Comparison of ENCODE assay signal across 8 mouse cellular contexts in genomic region chr11:50210101-50210504, GRCm38 (mm10). TPM values are rescaled to one million over a fixed set of nuclear protein-coding genes. Genes with fewer than 3 reads are reported as not detected.
DNase-seq lines count a peak whose midpoint lies in the region; ATAC-seq and TF ChIP-seq lines count a peak whose summit lies in the region.

No protein-coding gene starts in this region.

- TF ChIP-seq CTCF in cerebellum, adult 2 months (IDR thresholded peaks at IDR 0.05; ENCODE audit: borderline replicate concordance, insufficient read depth, low read depth, low read length): no peak
- no peak for TF ChIP-seq CTCF in forebrain, postnatal 0 days (IDR thresholded peaks at IDR 0.05; ENCODE audit: low read depth)
- no peak for TF ChIP-seq CTCF in thymus, adult 2 months (IDR thresholded peaks at IDR 0.05; ENCODE audit: borderline replicate concordance, control insufficient read depth, extremely low read depth, insufficient read depth, low read length, poor library complexity)

- WGBS in cerebellum, adult 2 months: under 1% methylated on average over 24 of the region's 24 CpGs
- under 1% methylated on average over 24 of the region's 24 CpGs for WGBS in forebrain, postnatal 0 days
- WGBS in lung, embryonic 16.5 days: under 1% methylated on average over 22 of the region's 24 CpGs
- WGBS in thymus, adult 2 months: under 1% methylated on average over 24 of the region's 24 CpGs

- H3K27me3 ChIP-seq in cerebellum, adult 2 months (ENCODE audit: control insufficient read depth, insufficient read depth, low read length): no peaks in the 10 kb centered on the region
- H3K27me3 ChIP-seq in forebrain, postnatal 0 days (ENCODE audit: insufficient read depth, low read length): no peaks in the 10 kb centered on the region
- H3K27me3 ChIP-seq in lung, embryonic 16.5 days (ENCODE audit: control insufficient read depth, insufficient read depth, low read depth, low read length): no peaks in the 10 kb centered on the region
- H3K27me3 ChIP-seq in thymus, adult 2 months (ENCODE audit: control insufficient read depth, insufficient read depth, low read length): no peaks in the 10 kb centered on the region

- H3K36me3 ChIP-seq in forebrain, postnatal 0 days (ENCODE audit: insufficient read depth): peaks cover 26% of the 10 kb centered on the region
- H3K36me3 ChIP-seq in lung, embryonic 16.5 days (ENCODE audit: control insufficient read depth, insufficient read depth, low read length): peaks cover 26% of the 10 kb centered on the region
- peaks cover 24% of the 10 kb centered on the region for H3K36me3 ChIP-seq in thymus, adult 2 months (ENCODE audit: control insufficient read depth, insufficient read depth, low read length)

- peak overlapping the region; percentile 92 for H3K27ac ChIP-seq in cerebellum, adult 2 months (ENCODE audit: insufficient read depth, low read length)
- peak overlapping the region; percentile 99 for H3K27ac ChIP-seq in forebrain, postnatal 0 days (ENCODE audit: low read depth, low read length)
- peak overlapping the region; percentile 99 for H3K27ac ChIP-seq in lung, embryonic 16.5 days (ENCODE audit: low read length)
- H3K27ac ChIP-seq in thymus, adult 2 months (ENCODE audit: control insufficient read depth, insufficient read depth, low read length): peak overlapping the region; percentile 83

- H3K4me1 ChIP-seq in cerebellum, adult 2 months (ENCODE audit: control insufficient read depth, insufficient read depth, low read length): peaks cover 14% of the 10 kb centered on the region; the same call in 1 of the 2 replicates
- peaks cover 12% of the 10 kb centered on the region; the same call in 1 of the 2 replicates for H3K4me1 ChIP-seq in forebrain, postnatal 0 days (ENCODE audit: insufficient read depth)
- peaks cover 13% of the 10 kb centered on the region for H3K4me1 ChIP-seq in lung, embryonic 16.5 days (replicated peaks; ENCODE audit: control insufficient read depth, insufficient read depth, low read length)
- H3K4me1 ChIP-seq in thymus, adult 2 months (replicated peaks; ENCODE audit: control insufficient read depth, insufficient read depth, low read length): peaks cover 7% of the 10 kb centered on the region

- no peaks in the 10 kb centered on the region for H3K9me3 ChIP-seq in forebrain, postnatal 0 days (ENCODE audit: low read length)
- no peaks in the 10 kb centered on the region for H3K9me3 ChIP-seq in lung, embryonic 16.5 days (ENCODE audit: control insufficient read depth, low read length)

- H3K4me3 ChIP-seq in cerebellum, adult 2 months (replicated peaks; ENCODE audit: insufficient read depth, low read depth, low read length): peak overlapping the region; percentile 80
- H3K4me3 ChIP-seq in forebrain, postnatal 0 days (ENCODE audit: low read depth, low read length): peak overlapping the region; percentile 99
- peak overlapping the region; percentile 93 for H3K4me3 ChIP-seq in lung, embryonic 16.5 days (ENCODE audit: low read length)
- H3K4me3 ChIP-seq in thymus, adult 2 months (ENCODE audit: control insufficient read depth, insufficient read depth, low read length): peak overlapping the region; percentile 93

- DNase-seq in MN1 (ENCODE audit: low spot score): peak; percentile 96
- peak; percentile 88 to 96 for DNase-seq in cerebellum, adult 2 months
- DNase-seq in forebrain, postnatal 0 days: peak; percentile 94
- DNase-seq in heart, postnatal 4 days: peak; percentile 94
- DNase-seq in layer of hippocampus, adult 9-11 months: peak; percentile 95
- peak; percentile 91 for DNase-seq in ovary, adult 18-20 months (ENCODE audit: low spot score)
- DNase-seq in thymus, adult 2 months: peak; percentile 90

- peak overlapping the region; percentile 59 for H3K4me2 ChIP-seq in forebrain, postnatal 0 days (ENCODE audit: low read depth)
- H3K4me2 ChIP-seq in lung, embryonic 16.5 days (ENCODE audit: low read depth, low read length): peak overlapping the region; percentile 75

- no peak for TF ChIP-seq POLR2A in cerebellum, adult 2 months (IDR thresholded peaks at IDR 0.05; ENCODE audit: borderline replicate concordance, insufficient read depth, low read length)
- no peak for TF ChIP-seq POLR2A in thymus, adult 2 months (IDR thresholded peaks at IDR 0.05; ENCODE audit: control insufficient read depth, extremely low read depth, insufficient read depth, low read length, poor library complexity)

- peak overlapping the region; percentile 100 for H3K9ac ChIP-seq in forebrain, postnatal 0 days
- H3K9ac ChIP-seq in lung, embryonic 16.5 days (ENCODE audit: low read length): peak overlapping the region; percentile 98

- ATAC-seq in forebrain, postnatal 0 days: peak; percentile 96
- peak; percentile 97 for ATAC-seq in lung, embryonic 16.5 days (ENCODE audit: low read depth)

RNA-seq across cellular contexts. Expression of gene Sqstm1, which starts 0.5 kb away (rescaled TPM):
- polyA plus RNA-seq in cerebellum, adult 2 months (2012; rRNA removed): 377 and 381 TPM in 2 replicates
- total RNA-seq in forebrain, postnatal 0 days (2014; rRNA removed): 303 and 330 TPM in 2 replicates
- polyA plus RNA-seq in forebrain, postnatal 0 days (2015; fragmentation: Nextera tagmentation; extraction: Ambion mirVana): 413 and 423 TPM in 2 replicates
- 100 to 1,000 TPM; 178 to 180 TPM for total RNA-seq in heart, postnatal 4 days (2021)
- polyA plus RNA-seq in lung, embryonic 16.5 days (2015; fragmentation: Nextera tagmentation; extraction: Ambion mirVana): 257 and 295 TPM in 2 replicates
- polyA plus RNA-seq in thymus, adult 2 months (2012; rRNA removed): 159 and 173 TPM in 2 replicates

RNA-seq across cellular contexts. Expression of gene Mgat4b, which starts 0.6 kb away (rescaled TPM):
- 65.1 and 68.9 TPM in 2 replicates for polyA plus RNA-seq in cerebellum, adult 2 months (2012; rRNA removed)
- 106 and 107 TPM in 2 replicates for total RNA-seq in forebrain, postnatal 0 days (2014; rRNA removed)
- polyA plus RNA-seq in forebrain, postnatal 0 days (2015; fragmentation: Nextera tagmentation; extraction: Ambion mirVana): 75.4 and 91.8 TPM in 2 replicates
- 100 to 1,000 TPM; 117 to 120 TPM for total RNA-seq in heart, postnatal 4 days (2021)
- polyA plus RNA-seq in lung, embryonic 16.5 days (2015; fragmentation: Nextera tagmentation; extraction: Ambion mirVana): 5.8 and 7.3 TPM in 2 replicates
- 29.5 and 29.7 TPM in 2 replicates for polyA plus RNA-seq in thymus, adult 2 months (2012; rRNA removed)

RNA-seq across cellular contexts. Expression of gene Ltc4s, which starts 28.3 kb away (rescaled TPM):
- polyA plus RNA-seq in cerebellum, adult 2 months (2012; rRNA removed): 9.0 and 12.8 TPM in 2 replicates
- 1.5 and 6.1 TPM in 2 replicates for total RNA-seq in forebrain, postnatal 0 days (2014; rRNA removed)
- 6.1 TPM in 2 replicates for polyA plus RNA-seq in forebrain, postnatal 0 days (2015; fragmentation: Nextera tagmentation; extraction: Ambion mirVana)
- 1 to 10 TPM; 2.0 to 2.7 TPM for total RNA-seq in heart, postnatal 4 days (2021)
- polyA plus RNA-seq in lung, embryonic 16.5 days (2015; fragmentation: Nextera tagmentation; extraction: Ambion mirVana): 2.7 and 3.6 TPM in 2 replicates
- 34.4 and 46.9 TPM in 2 replicates for polyA plus RNA-seq in thymus, adult 2 months (2012; rRNA removed)

RNA-seq across cellular contexts. Expression of gene Mrnip, which starts 35.9 kb away (rescaled TPM):
- 22.5 and 24.2 TPM in 2 replicates for polyA plus RNA-seq in cerebellum, adult 2 months (2012; rRNA removed)
- total RNA-seq in forebrain, postnatal 0 days (2014; rRNA removed): 28.7 and 37.5 TPM in 2 replicates
- polyA plus RNA-seq in forebrain, postnatal 0 days (2015; fragmentation: Nextera tagmentation; extraction: Ambion mirVana): 29.4 and 32.2 TPM in 2 replicates
- total RNA-seq in heart, postnatal 4 days (2021): 1 to 10 TPM; 7.7 to 8.0 TPM
- polyA plus RNA-seq in lung, embryonic 16.5 days (2015; fragmentation: Nextera tagmentation; extraction: Ambion mirVana): 16.1 and 19.5 TPM in 2 replicates
- 8.7 and 8.9 TPM in 2 replicates for polyA plus RNA-seq in thymus, adult 2 months (2012; rRNA removed)

Comparison
In these comparisons a context has a peak if more than half of its experiments do, and no peak if none do; other contexts are left out.
1. Peak in every context shown above with its lines: DNase-seq, ATAC-seq, H3K4me3 ChIP-seq and H3K27ac ChIP-seq.